Mouse (Mus musculus) C2C12 (cell line): ENCODE results near the gene Etnppl.

Source experiments
- CEBPB ChIP-seq: IDR thresholded peaks from one replicate; pipeline ENCODE4 v1.6.1; 2011; ENCODE audit warnings: low read depth, mild to moderate bottlenecking, control low read depth, moderate library complexity
- CTCF ChIP-seq: IDR thresholded peaks from one replicate; pipeline ENCODE4 v1.5.1; 2011; ENCODE audit not compliant: control insufficient read depth, insufficient read depth, insufficient read length
- MAX ChIP-seq: IDR thresholded peaks from one replicate; pipeline ENCODE4 v1.6.1; 2011; ENCODE audit warnings: mild to moderate bottlenecking, control low read depth
- MYOD1 ChIP-seq: IDR thresholded peaks from one replicate; pipeline ENCODE4 v1.6.1; 2011; ENCODE audit warnings: low read depth; ENCODE audit not compliant: control insufficient read depth, insufficient read length
- MYOG ChIP-seq: IDR thresholded peaks from one replicate; pipeline ENCODE4 v1.6.1; 2011; ENCODE audit not compliant: control insufficient read depth, insufficient read length; ENCODE audit errors: extremely low read depth

DNA sequence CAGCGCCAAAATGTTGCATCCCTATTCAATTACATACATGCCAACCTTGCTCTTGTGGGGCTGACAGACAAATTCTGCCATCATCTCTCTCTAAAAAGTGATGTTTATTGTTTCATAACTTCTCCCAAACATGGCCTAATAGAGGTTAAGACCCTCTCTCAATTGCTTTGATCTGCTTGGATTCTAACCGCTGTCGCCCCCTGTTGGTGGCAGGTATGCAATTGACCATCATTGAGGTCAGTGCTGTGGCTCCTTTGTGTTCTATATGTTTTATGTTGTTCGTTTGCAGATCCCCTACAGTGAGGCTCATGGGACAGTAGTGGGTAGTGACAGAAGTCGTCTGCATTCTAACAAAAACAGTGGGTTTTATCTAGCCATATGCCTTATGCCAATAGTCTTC, 44.0 kb upstream of the Etnppl start:
- TF ChIP-seq CTCF (no peak), MYOD1 (no peak), CEBPB (no peak), MYOG (no peak), MAX (no peak)
